Mouse (Mus musculus) forebrain, postnatal 0 days (tissue): ENCODE measurements around the gene Gars. TPM values are rescaled to one million over a fixed set of nuclear protein-coding genes. Genes with fewer than 3 reads are reported as not detected.

ENCODE experiments used
- ATAC-seq: fragments of 200-750 bp; cut with Nextera tagmentation; 2 replicates; pipeline ENCODE4 v1.8.0; 2017; ENCODE audit warnings: mild to moderate bottlenecking, moderate library complexity
- DNase-seq: peaks from one replicate; pipeline ENCODE4 v3.0.0-alpha.2; 2015
- H3K27ac ChIP-seq: fragments of 300-500 bp; sonication (generic); 2 replicates; pipeline ENCODE4 v1.5.1; 2014; ENCODE audit warnings: low read depth, mild to moderate bottlenecking, antibody characterized with exemption, low read length, moderate library complexity, mixed read lengths
- H3K27me3 ChIP-seq: fragments of 300-500 bp; sonication (generic); 2 replicates; pipeline ENCODE4 v1.6.1; 2014; ENCODE audit warnings: mild to moderate bottlenecking, low read length, mixed read lengths; ENCODE audit not compliant: insufficient read depth
- H3K36me3 ChIP-seq: fragments of 300-500 bp; sonication (generic); 2 replicates; pipeline ENCODE4 v1.6.1; 2014; ENCODE audit warnings: mild to moderate bottlenecking, moderate library complexity; ENCODE audit not compliant: insufficient read depth
- H3K4me1 ChIP-seq: fragments of 300-500 bp; sonication (generic); 2 replicates; pipeline ENCODE4 v1.6.1; 2014; ENCODE audit warnings: antibody characterized with exemption; ENCODE audit not compliant: insufficient read depth
- H3K4me2 ChIP-seq: fragments of 300-500 bp; sonication (generic); 2 replicates; pipeline ENCODE4 v1.6.1; 2014; ENCODE audit warnings: low read depth, mild to moderate bottlenecking, moderate library complexity
- H3K4me3 ChIP-seq: fragments of 300-500 bp; sonication (generic); 2 replicates; pipeline ENCODE4 v1.5.1; 2014; ENCODE audit warnings: low read depth, low read length, mixed read lengths
- H3K9ac ChIP-seq: fragments of 300-500 bp; sonication (generic); 2 replicates; pipeline ENCODE4 v1.6.1; 2014; ENCODE audit warnings: mild to moderate bottlenecking
- H3K9me3 ChIP-seq: fragments of 300-500 bp; sonication (generic); 2 replicates; pipeline ENCODE4 v1.6.1; 2016; ENCODE audit warnings: low read length
- CTCF ChIP-seq: sonication (generic); IDR thresholded peaks from 2 replicates; pipeline ENCODE4 v1.5.1; 2016; ENCODE audit warnings: antibody characterized with exemption, control low read depth, low read depth
- WGBS: fragments of 180-500 bp; shearing (Covaris S2); extraction: QIAGEN DNeasy Blood & Tissue Kit; methylation state at CpG from one replicate; pipeline ENCODE4 v1.1.7; 2014; 5-methylcytosine and 5-hydroxymethylcytosine counted together
- polyA plus RNA-seq: library from polyadenylated mRNA; unstranded; fragments of >200 nt; fragmentation: Nextera tagmentation; extraction: Ambion mirVana; gene quantifications from 2 replicates; pipeline ENCODE4 v1.2.1, GENCODE M21; 2015
- total RNA-seq: library from RNA; depleted of rRNA; stranded (reverse); fragments of >200 nt; gene quantifications from 2 replicates; pipeline ENCODE4 v1.2.3, GENCODE M21; 2014

Gene Gars
- total and polyA plus RNA-seq, 2 experiments from 2014 or later = 191 to 222 TPM

GRCm38 (mm10) chr6:55012516-55012915 is 25.3 kb upstream of the Gars start:
- H3K27ac ChIP-seq = no peak overlapping the region
- H3K9me3 ChIP-seq = no peaks in the 10 kb centered on the region
- no peak overlapping the region for H3K9ac ChIP-seq
- no peak for ATAC-seq
- DNase-seq = no peak
- H3K27me3 ChIP-seq = peaks cover 9% of the 10 kb centered on the region
- no peak for TF ChIP-seq CTCF
- no peaks in the 10 kb centered on the region for H3K36me3 ChIP-seq
- H3K4me3 ChIP-seq = no peak overlapping the region
- H3K4me1 ChIP-seq = 0 out of 2 replicates have a peak, but pooled peaks cover 5% of the 10 kb centered on the region
- no peak overlapping the region for H3K4me2 ChIP-seq
- WGBS = 86% methylated on average over 7 of the region's 7 CpGs

- Histone ChIP-seq H3K4me3 (no peak overlapping the region), H3K4me1 (0 out of 2 replicates have a peak, but pooled peaks cover 5% of the 10 kb centered on the region), H3K4me2 (no peak overlapping the region), H3K36me3 (no peaks in the 10 kb centered on the region), H3K9me3 (no peaks in the 10 kb centered on the region), H3K27ac (no peak overlapping the region), H3K9ac (no peak overlapping the region), H3K27me3 (no peaks in the 10 kb centered on the region; the same call in 1 of the 2 replicates)
- no peak for DNase-seq
- no peak for TF ChIP-seq CTCF
- no peak for ATAC-seq
- WGBS = 92% methylated on average over 3 of the region's 3 CpGs
Measured at GRCm38 (mm10) chr6:55014184-55014583, 23.6 kb upstream of the Gars start.

GRCm38 (mm10) chr6:55016236-55016635 is 21.6 kb upstream of the Gars start:
- peak; percentile 85 for TF ChIP-seq CTCF
- DNase-seq = peak; percentile 72
- Histone ChIP-seq H3K9ac (no peak overlapping the region), H3K9me3 (no peaks in the 10 kb centered on the region), H3K36me3 (no peaks in the 10 kb centered on the region), H3K27ac (no peak overlapping the region), H3K27me3 (no peaks in the 10 kb centered on the region; the same call in 1 of the 2 replicates), H3K4me1 (no peaks in the 10 kb centered on the region), H3K4me3 (no peak overlapping the region), H3K4me2 (no peak overlapping the region)
- WGBS = 16% methylated on average over 5 of the region's 5 CpGs
- peak; percentile 83 for ATAC-seq

- Histone ChIP-seq H3K27ac (no peak overlapping the region), H3K9ac (no peak overlapping the region), H3K27me3 (no peaks in the 10 kb centered on the region), H3K4me3 (no peak overlapping the region), H3K4me1 (no peaks in the 10 kb centered on the region), H3K4me2 (no peak overlapping the region; the same call in 1 of the 2 replicates), H3K9me3 (no peaks in the 10 kb centered on the region), H3K36me3 (no peaks in the 10 kb centered on the region)
- 25% methylated on average over 15 of the region's 15 CpGs for WGBS
- ATAC-seq (peak; percentile 90), DNase-seq (peak; percentile 91)
- TF ChIP-seq CTCF = peak; percentile 96
Measured at GRCm38 (mm10) chr6:55016710-55017583, 20.9 kb upstream of the Gars start.

GRCm38 (mm10) chr6:55018417-55018816 is 19.4 kb upstream of the Gars start:
- Histone ChIP-seq H3K9me3 (no peaks in the 10 kb centered on the region), H3K27ac (no peak overlapping the region), H3K4me3 (no peak overlapping the region), H3K4me1 (no peaks in the 10 kb centered on the region), H3K27me3 (no peaks in the 10 kb centered on the region), H3K4me2 (no peak overlapping the region), H3K9ac (no peak overlapping the region), H3K36me3 (no peaks in the 10 kb centered on the region)
- no peak for DNase-seq
- no peak for TF ChIP-seq CTCF
- ATAC-seq = no peak
- WGBS = 71% methylated on average over 2 of the region's 2 CpGs

GRCm38 (mm10) chr6:55021806-55022205 is 16.0 kb upstream of the Gars start:
- no peak overlapping the region for H3K27ac ChIP-seq
- no peaks in the 10 kb centered on the region for H3K36me3 ChIP-seq
- H3K27me3 ChIP-seq = no peaks in the 10 kb centered on the region
- no peaks in the 10 kb centered on the region for H3K4me1 ChIP-seq
- no peak for TF ChIP-seq CTCF
- no peak overlapping the region for H3K9ac ChIP-seq
- H3K9me3 ChIP-seq = no peaks in the 10 kb centered on the region
- ATAC-seq = no peak
- no peak overlapping the region for H3K4me2 ChIP-seq
- no peak overlapping the region for H3K4me3 ChIP-seq
- WGBS = 84% methylated on average over 7 of the region's 7 CpGs
- no peak for DNase-seq

GRCm38 (mm10) chr6:55027642-55028041 is 10.2 kb upstream of the Gars start:
- Histone ChIP-seq H3K9me3 (no peaks in the 10 kb centered on the region), H3K9ac (no peak overlapping the region), H3K4me1 (no peaks in the 10 kb centered on the region), H3K4me3 (no peak overlapping the region), H3K27me3 (no peaks in the 10 kb centered on the region), H3K36me3 (no peaks in the 10 kb centered on the region), H3K27ac (no peak overlapping the region), H3K4me2 (no peak overlapping the region)
- WGBS = 58% methylated on average over 2 of the region's 2 CpGs
- no peak for TF ChIP-seq CTCF
- DNase-seq (no peak), ATAC-seq (no peak)
